Mouse (Mus musculus): ENCODE data around the gene Pnmal2. TPM values are rescaled to one million over a fixed set of nuclear protein-coding genes. Genes with fewer than 3 reads are reported as not detected.

Pnmal2 gene
- polyA plus RNA-seq, 1 experiment: not detected

- Histone ChIP-seq H3K27ac (ENCODE audit: insufficient read depth, low read depth, low read length) (no peak overlapping the region), H3K4me1 (ENCODE audit: control insufficient read depth, insufficient read depth, low read length) (peaks cover 54% of the 10 kb centered on the region), H3K4me3 (ENCODE audit: insufficient read depth, low read depth, low read length) (no peak overlapping the region)
- TF ChIP-seq POLR2A (IDR thresholded peaks at IDR 0.05; ENCODE audit: insufficient read depth, low read depth, low read length): no peak
- TF ChIP-seq CTCF (IDR thresholded peaks at IDR 0.05; ENCODE audit: insufficient read depth, low read depth, low read length): no peak
- 75% methylated on average over 18 of the region's 18 CpGs for WGBS
Measured at GRCm38 (mm10) chr7:16914453-16915343, 29.8 kb upstream of the Pnmal2 start.

- H3K27ac ChIP-seq (ENCODE audit: insufficient read depth, low read depth, low read length): no peak overlapping the region; the same call in 1 of the 2 replicates
- no peak overlapping the region for H3K4me3 ChIP-seq (ENCODE audit: insufficient read depth, low read depth, low read length)
- TF ChIP-seq POLR2A (IDR thresholded peaks at IDR 0.05; ENCODE audit: insufficient read depth, low read depth, low read length): no peak
- WGBS: 80% methylated on average over 32 of the region's 32 CpGs
- peaks cover 58% of the 10 kb centered on the region for H3K4me1 ChIP-seq (ENCODE audit: control insufficient read depth, insufficient read depth, low read length)
Measured at GRCm38 (mm10) chr7:16915461-16916340, 28.8 kb upstream of the Pnmal2 start.

GRCm38 (mm10) chr7:16916342-16917265 is 27.9 kb upstream of the Pnmal2 start:
- peaks cover 67% of the 10 kb centered on the region for H3K4me1 ChIP-seq (ENCODE audit: control insufficient read depth, insufficient read depth, low read length)
- no peak overlapping the region for H3K27ac ChIP-seq (ENCODE audit: insufficient read depth, low read depth, low read length)
- WGBS: 66% methylated on average over 30 of the region's 30 CpGs
- no peak overlapping the region for H3K4me3 ChIP-seq (ENCODE audit: insufficient read depth, low read depth, low read length)
- TF ChIP-seq CTCF (IDR thresholded peaks at IDR 0.05; ENCODE audit: insufficient read depth, low read depth, low read length) (no peak), POLR2A (IDR thresholded peaks at IDR 0.05; ENCODE audit: insufficient read depth, low read depth, low read length) (no peak)

GRCm38 (mm10) chr7:16917447-16917846 is 27.0 kb upstream of the Pnmal2 start:
- Histone ChIP-seq H3K4me1 (ENCODE audit: control insufficient read depth, insufficient read depth, low read length) (peaks cover 75% of the 10 kb centered on the region), H3K27ac (ENCODE audit: insufficient read depth, low read depth, low read length) (peak overlapping the region; percentile 54), H3K4me3 (ENCODE audit: insufficient read depth, low read depth, low read length) (no peak overlapping the region)
- no peak for TF ChIP-seq CTCF (IDR thresholded peaks at IDR 0.05; ENCODE audit: insufficient read depth, low read depth, low read length)
- no peak for TF ChIP-seq POLR2A (IDR thresholded peaks at IDR 0.05; ENCODE audit: insufficient read depth, low read depth, low read length)
- WGBS: 78% methylated on average over 11 of the region's 11 CpGs

- Histone ChIP-seq H3K27ac (ENCODE audit: insufficient read depth, low read depth, low read length) (peak overlapping the region; percentile 54), H3K4me3 (ENCODE audit: insufficient read depth, low read depth, low read length) (no peak overlapping the region), H3K4me1 (ENCODE audit: control insufficient read depth, insufficient read depth, low read length) (peaks cover 78% of the 10 kb centered on the region)
- TF ChIP-seq POLR2A (IDR thresholded peaks at IDR 0.05; ENCODE audit: insufficient read depth, low read depth, low read length) (no peak), CTCF (IDR thresholded peaks at IDR 0.05; ENCODE audit: insufficient read depth, low read depth, low read length) (no peak)
- 22% methylated on average over 9 of the region's 9 CpGs for WGBS
Measured at GRCm38 (mm10) chr7:16918014-16918413, 26.5 kb upstream of the Pnmal2 start.

GRCm38 (mm10) chr7:16918670-16919069 is 25.8 kb upstream of the Pnmal2 start:
- H3K27ac ChIP-seq (ENCODE audit: insufficient read depth, low read depth, low read length): peak overlapping the region; percentile 38; the same call in 1 of the 2 replicates
- WGBS: 54% methylated on average over 3 of the region's 3 CpGs
- no peak overlapping the region for H3K4me3 ChIP-seq (ENCODE audit: insufficient read depth, low read depth, low read length)
- TF ChIP-seq CTCF (IDR thresholded peaks at IDR 0.05; ENCODE audit: insufficient read depth, low read depth, low read length) (no peak), POLR2A (IDR thresholded peaks at IDR 0.05; ENCODE audit: insufficient read depth, low read depth, low read length) (no peak)
- peaks cover 78% of the 10 kb centered on the region for H3K4me1 ChIP-seq (ENCODE audit: control insufficient read depth, insufficient read depth, low read length)

GRCm38 (mm10) chr7:16919395-16920149 is 24.9 kb upstream of the Pnmal2 start:
- Histone ChIP-seq H3K27ac (ENCODE audit: insufficient read depth, low read depth, low read length) (no peak overlapping the region), H3K4me3 (ENCODE audit: insufficient read depth, low read depth, low read length) (peak overlapping the region; percentile 8), H3K4me1 (ENCODE audit: control insufficient read depth, insufficient read depth, low read length) (peaks cover 70% of the 10 kb centered on the region)
- 43% methylated on average over 13 of the region's 13 CpGs for WGBS
- TF ChIP-seq POLR2A (IDR thresholded peaks at IDR 0.05; ENCODE audit: insufficient read depth, low read depth, low read length): no peak

GRCm38 (mm10) chr7:16920150-16920579 is 24.3 kb upstream of the Pnmal2 start:
- TF ChIP-seq POLR2A (IDR thresholded peaks at IDR 0.05; ENCODE audit: insufficient read depth, low read depth, low read length) (no peak), CTCF (IDR thresholded peaks at IDR 0.05; ENCODE audit: insufficient read depth, low read depth, low read length) (no peak)
- 35% methylated on average over 7 of the region's 7 CpGs for WGBS
- H3K4me3 ChIP-seq (ENCODE audit: insufficient read depth, low read depth, low read length): peak overlapping the region; percentile 8
- peaks cover 69% of the 10 kb centered on the region for H3K4me1 ChIP-seq (ENCODE audit: control insufficient read depth, insufficient read depth, low read length)
- no peak overlapping the region for H3K27ac ChIP-seq (ENCODE audit: insufficient read depth, low read depth, low read length)
